Mouse (Mus musculus): Measurements from ENCODE around the gene Ephb4. TPM values are rescaled to one million over a fixed set of nuclear protein-coding genes. Genes with fewer than 3 reads are reported as not detected.

Gene Ephb4
- polyA plus RNA-seq, 1 experiment, result 4.5 TPM

DNA sequence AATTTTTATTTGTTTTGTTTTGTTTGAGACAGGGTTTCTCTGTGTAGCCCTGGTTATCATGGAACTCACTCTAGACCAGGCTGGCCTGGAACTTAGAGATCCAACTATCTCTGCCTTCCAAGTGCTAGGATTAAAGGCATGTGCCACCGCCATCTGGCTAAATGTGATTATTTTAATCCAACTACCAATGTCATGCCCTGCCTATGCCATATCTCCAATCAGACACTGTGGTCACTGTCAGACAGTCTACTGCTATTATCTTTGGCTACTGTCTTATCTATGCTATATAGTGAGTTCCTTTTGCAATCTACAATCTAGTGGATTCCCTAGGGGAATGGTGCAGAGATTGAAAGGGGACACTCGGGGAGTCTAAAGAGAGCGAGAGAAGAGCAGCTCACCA lies 28.9 kb upstream of the Ephb4 start:
- 79% methylated on average over 3 of the region's 3 CpGs for WGBS
- TF ChIP-seq CTCF (IDR thresholded peaks at IDR 0.05; ENCODE audit: control insufficient read depth, insufficient read depth, low read length) (no peak), POLR2A (IDR thresholded peaks at IDR 0.05; ENCODE audit: borderline replicate concordance, control insufficient read depth, low read depth, low read length) (no peak)

DNA sequence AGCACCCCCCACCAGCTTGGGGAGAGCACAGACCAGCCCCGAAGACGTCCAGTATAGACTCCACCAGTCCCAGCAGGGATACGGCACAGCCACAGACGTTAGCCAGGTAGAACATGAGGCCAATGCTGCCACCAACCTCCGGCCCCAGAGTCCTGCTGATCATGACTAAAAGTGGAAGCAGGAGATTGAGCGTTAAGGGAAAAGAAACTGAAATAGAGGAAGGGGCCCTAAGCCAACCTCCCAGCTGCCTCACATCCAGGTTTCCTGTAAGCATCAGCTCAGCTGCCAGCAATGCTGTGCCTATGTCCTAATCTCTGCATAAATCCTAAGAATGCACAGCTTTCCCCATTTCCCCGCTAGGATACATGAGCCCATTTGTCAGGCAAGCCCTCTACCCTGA lies 19.0 kb upstream of the Ephb4 start:
- Histone ChIP-seq H3K4me3 (replicated peaks; ENCODE audit: control insufficient read depth, low read depth, low read length) (no peak overlapping the region), H3K27ac (ENCODE audit: control insufficient read depth, insufficient read depth, low read depth, low read length, poor library complexity) (no peak overlapping the region), H3K4me1 (ENCODE audit: control insufficient read depth, insufficient read depth, low read length) (no peaks in the 10 kb centered on the region; the same call in 1 of the 2 replicates)
- 66% methylated on average over 7 of the region's 7 CpGs for WGBS
- no peak for TF ChIP-seq POLR2A (IDR thresholded peaks at IDR 0.05; ENCODE audit: borderline replicate concordance, control insufficient read depth, low read depth, low read length)
- no peak for TF ChIP-seq CTCF (IDR thresholded peaks at IDR 0.05; ENCODE audit: control insufficient read depth, insufficient read depth, low read length)

More for the DNA sequence above, 28.9 kb upstream of the Ephb4 start:
- Histone ChIP-seq H3K27ac (ENCODE audit: control insufficient read depth, insufficient read depth, low read depth, low read length, poor library complexity) (no peak overlapping the region), H3K4me1 (ENCODE audit: control insufficient read depth, insufficient read depth, low read length) (peaks cover 3% of the 10 kb centered on the region), H3K4me3 (replicated peaks; ENCODE audit: control insufficient read depth, low read depth, low read length) (no peak overlapping the region)

DNA sequence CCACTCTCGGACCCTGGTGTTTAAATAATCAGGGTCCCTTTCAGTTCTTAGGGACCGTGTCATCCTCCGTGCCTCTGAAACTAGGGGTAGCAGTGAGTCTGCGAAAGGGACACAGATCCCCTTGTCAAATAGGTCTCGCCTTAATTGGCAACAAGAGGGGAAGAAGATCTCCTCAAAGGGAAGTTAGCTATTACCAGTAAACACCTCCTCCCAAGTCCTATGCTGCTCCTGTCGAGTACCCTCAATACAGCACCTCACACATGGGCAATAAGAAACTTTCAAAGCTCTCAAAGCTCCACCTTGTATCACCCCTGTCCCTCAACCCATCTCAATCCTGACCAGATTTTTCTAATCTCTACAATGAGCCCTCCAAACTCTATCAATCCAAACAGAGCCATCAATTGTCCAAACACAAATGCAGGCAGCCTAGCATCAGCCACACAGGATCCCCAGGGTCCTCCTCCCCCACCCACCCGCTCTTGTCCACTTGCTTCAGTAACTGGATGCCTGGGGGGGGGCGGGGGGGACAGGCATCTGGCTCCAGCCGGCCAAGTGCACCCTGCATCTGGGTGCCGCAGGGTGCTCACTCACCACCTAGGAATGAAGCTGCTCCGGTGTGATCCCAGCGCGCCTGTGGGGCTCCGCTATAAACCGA lies 16.9 kb upstream of the Ephb4 start:
- TF ChIP-seq POLR2A (IDR thresholded peaks at IDR 0.05; ENCODE audit: borderline replicate concordance, control insufficient read depth, low read depth, low read length), result no peak
- no peak for TF ChIP-seq CTCF (IDR thresholded peaks at IDR 0.05; ENCODE audit: control insufficient read depth, insufficient read depth, low read length)
- H3K4me3 ChIP-seq (replicated peaks; ENCODE audit: control insufficient read depth, low read depth, low read length), result peak overlapping the region; percentile 82
- no peaks in the 10 kb centered on the region; the same call in 1 of the 2 replicates for H3K4me1 ChIP-seq (ENCODE audit: control insufficient read depth, insufficient read depth, low read length)
- 3% methylated on average over 15 of the region's 15 CpGs for WGBS
- peak overlapping the region; percentile 12; the same call in 1 of the 2 replicates for H3K27ac ChIP-seq (ENCODE audit: control insufficient read depth, insufficient read depth, low read depth, low read length, poor library complexity)

DNA sequence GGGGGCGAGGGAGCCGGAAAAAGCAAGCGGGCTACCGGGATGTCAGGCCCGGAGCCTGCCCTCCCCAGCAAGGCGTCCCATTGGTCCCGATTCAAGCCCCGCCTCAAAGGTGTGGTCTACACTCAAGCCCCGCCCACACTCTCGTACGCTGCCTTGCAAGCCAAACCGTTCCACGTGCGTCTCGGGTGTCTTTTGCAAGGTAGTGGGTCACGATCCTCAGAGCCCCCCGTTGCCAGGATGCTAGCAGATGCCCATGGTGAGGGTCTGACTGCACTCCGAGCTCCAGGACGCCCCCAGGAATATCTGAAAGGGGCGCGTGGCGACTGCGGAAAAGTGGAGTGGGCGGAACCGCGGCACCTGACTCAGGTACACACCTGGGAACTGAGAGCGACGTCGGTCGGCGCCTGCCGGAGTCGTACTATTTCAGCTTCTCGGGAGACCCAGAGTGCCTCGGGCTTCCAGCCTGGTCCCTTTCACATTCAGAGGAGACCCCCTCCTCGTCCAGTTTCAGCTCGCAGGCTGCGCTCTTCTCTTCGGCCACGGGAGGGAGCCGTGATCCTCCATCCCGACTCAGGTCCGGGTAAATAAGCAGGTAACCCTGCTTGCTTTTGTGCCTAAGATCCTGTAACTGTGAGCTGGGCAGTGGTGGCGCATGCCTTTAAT lies 16.3 kb upstream of the Ephb4 start, which contains the start of gene Slc12a9:
Gene Slc12a9, minus strand, starts transcription at position 86 of the 663 bp plus-strand sequence.
- under 1% methylated on average over 44 of the region's 44 CpGs for WGBS
- Histone ChIP-seq H3K4me1 (ENCODE audit: control insufficient read depth, insufficient read depth, low read length) (no peaks in the 10 kb centered on the region; the same call in 1 of the 2 replicates), H3K27ac (ENCODE audit: control insufficient read depth, insufficient read depth, low read depth, low read length, poor library complexity) (peak within 1 kb of the TSS; percentile 12; the same call in 1 of the 2 replicates)

GRCm38 (mm10) chr5:137334317-137334716 lies 15.6 kb upstream of the Ephb4 start:
- Histone ChIP-seq H3K27ac (ENCODE audit: control insufficient read depth, insufficient read depth, low read depth, low read length, poor library complexity) (no peak overlapping the region), H3K4me3 (replicated peaks; ENCODE audit: control insufficient read depth, low read depth, low read length) (no peak overlapping the region), H3K4me1 (ENCODE audit: control insufficient read depth, insufficient read depth, low read length) (no peaks in the 10 kb centered on the region; the same call in 1 of the 2 replicates)
- no peak for TF ChIP-seq CTCF (IDR thresholded peaks at IDR 0.05; ENCODE audit: control insufficient read depth, insufficient read depth, low read length)
- no peak for TF ChIP-seq POLR2A (IDR thresholded peaks at IDR 0.05; ENCODE audit: borderline replicate concordance, control insufficient read depth, low read depth, low read length)
- 37% methylated on average over 10 of the region's 10 CpGs for WGBS

More for the DNA sequence above, 16.3 kb upstream of the Ephb4 start, which contains the start of gene Slc12a9:
- no peak; the same call in 1 of the 2 replicates for TF ChIP-seq POLR2A (IDR thresholded peaks at IDR 0.05; ENCODE audit: borderline replicate concordance, control insufficient read depth, low read depth, low read length)
- TF ChIP-seq CTCF (IDR thresholded peaks at IDR 0.05; ENCODE audit: control insufficient read depth, insufficient read depth, low read length), result peak; percentile 72; the same call in 1 of the 2 replicates
- H3K4me3 ChIP-seq (replicated peaks; ENCODE audit: control insufficient read depth, low read depth, low read length), result peak within 1 kb of the TSS; percentile 82

DNA sequence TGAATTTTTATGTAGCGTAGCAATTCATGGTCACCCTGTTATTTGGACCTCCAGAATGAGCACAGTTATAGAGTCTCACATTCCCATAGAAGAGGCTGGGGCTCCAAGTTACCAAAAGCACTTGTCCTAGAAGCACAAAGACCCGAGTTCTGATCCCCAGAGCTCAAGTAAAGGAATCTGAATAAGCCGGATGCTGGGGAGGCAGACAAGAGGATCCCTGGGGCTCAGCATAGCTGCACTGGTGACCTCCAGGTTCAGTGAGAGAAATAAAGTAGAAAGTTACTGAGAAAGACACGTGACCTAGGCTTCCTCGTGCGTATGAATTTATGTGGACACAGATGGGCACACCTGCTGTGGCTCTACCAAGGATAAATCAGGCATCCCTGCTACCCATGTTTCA lies 14.8 kb upstream of the Ephb4 start:
- peaks cover 3% of the 10 kb centered on the region; the same call in 1 of the 2 replicates for H3K4me1 ChIP-seq (ENCODE audit: control insufficient read depth, insufficient read depth, low read length)
- TF ChIP-seq CTCF (IDR thresholded peaks at IDR 0.05; ENCODE audit: control insufficient read depth, insufficient read depth, low read length) (no peak), POLR2A (IDR thresholded peaks at IDR 0.05; ENCODE audit: borderline replicate concordance, control insufficient read depth, low read depth, low read length) (no peak)
- 81% methylated on average over 6 of the region's 6 CpGs for WGBS
- H3K4me3 ChIP-seq (replicated peaks; ENCODE audit: control insufficient read depth, low read depth, low read length), result no peak overlapping the region
- no peak overlapping the region for H3K27ac ChIP-seq (ENCODE audit: control insufficient read depth, insufficient read depth, low read depth, low read length, poor library complexity)

GRCm38 (mm10) chr5:137337190-137337589 lies 12.7 kb upstream of the Ephb4 start:
- Histone ChIP-seq H3K4me1 (ENCODE audit: control insufficient read depth, insufficient read depth, low read length) (peaks cover 3% of the 10 kb centered on the region; the same call in 1 of the 2 replicates), H3K27ac (ENCODE audit: control insufficient read depth, insufficient read depth, low read depth, low read length, poor library complexity) (no peak overlapping the region)
- TF ChIP-seq POLR2A (IDR thresholded peaks at IDR 0.05; ENCODE audit: borderline replicate concordance, control insufficient read depth, low read depth, low read length) (no peak), CTCF (IDR thresholded peaks at IDR 0.05; ENCODE audit: control insufficient read depth, insufficient read depth, low read length) (no peak)

DNA sequence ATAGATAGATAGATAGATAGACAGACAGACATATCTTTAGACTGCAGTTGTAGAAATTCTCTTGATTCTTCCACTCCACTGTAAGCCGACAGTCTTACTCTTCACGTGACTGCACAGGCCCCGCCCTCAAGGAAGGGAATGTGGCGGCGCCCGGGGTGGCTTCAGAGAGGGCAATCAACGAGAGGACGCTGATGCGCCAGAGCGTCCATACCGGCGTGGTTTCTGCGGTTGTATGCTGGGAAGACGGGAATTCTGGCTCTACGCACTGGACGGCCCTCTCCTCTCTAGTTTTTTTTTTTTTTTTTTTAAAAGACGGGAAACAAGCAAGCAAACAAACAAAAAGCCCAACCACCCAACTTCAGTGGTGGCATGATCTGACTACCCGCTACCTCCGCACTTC lies 11.7 kb upstream of the Ephb4 start:
- peak; percentile 44; the same call in 1 of the 2 replicates for TF ChIP-seq POLR2A (IDR thresholded peaks at IDR 0.05; ENCODE audit: borderline replicate concordance, control insufficient read depth, low read depth, low read length)
- TF ChIP-seq CTCF (IDR thresholded peaks at IDR 0.05; ENCODE audit: control insufficient read depth, insufficient read depth, low read length), result no peak
- no peak overlapping the region for H3K27ac ChIP-seq (ENCODE audit: control insufficient read depth, insufficient read depth, low read depth, low read length, poor library complexity)
- WGBS, result 0% methylated on average over 19 of the region's 19 CpGs
- H3K4me3 ChIP-seq (replicated peaks; ENCODE audit: control insufficient read depth, low read depth, low read length), result peak overlapping the region; percentile 72
- peaks cover 3% of the 10 kb centered on the region; the same call in 1 of the 2 replicates for H3K4me1 ChIP-seq (ENCODE audit: control insufficient read depth, insufficient read depth, low read length)

More at GRCm38 (mm10) chr5:137337190-137337589, 12.7 kb upstream of the Ephb4 start:
- 83% methylated on average over 8 of the region's 8 CpGs for WGBS
- no peak overlapping the region for H3K4me3 ChIP-seq (replicated peaks; ENCODE audit: control insufficient read depth, low read depth, low read length)
